Mouse (Mus musculus) layer of hippocampus, adult 9-10 months (tissue): ENCODE measurements around the gene Abcb1b.
"Not testable (repeated sequence)": the region's sequence is repeated elsewhere in the genome, so short reads cannot be mapped to it uniquely, and the experiment has no call there.

Experiments used
- DNase-seq: peaks from one replicate; pipeline ENCODE4 v3.0.0; 2022; ENCODE audit warnings: low spot score

The Abcb1b gene

GRCm38 (mm10) chr5:8863580-8864337 lies 65.8 kb downstream of the Abcb1b start:
- no peak for DNase-seq

- not testable (repeated sequence) for DNase-seq
Measured at GRCm38 (mm10) chr5:8865630-8866029, 67.7 kb downstream of the Abcb1b start.

GRCm38 (mm10) chr5:8866366-8866765 lies 68.4 kb downstream of the Abcb1b start:
- no peak for DNase-seq

DNA sequence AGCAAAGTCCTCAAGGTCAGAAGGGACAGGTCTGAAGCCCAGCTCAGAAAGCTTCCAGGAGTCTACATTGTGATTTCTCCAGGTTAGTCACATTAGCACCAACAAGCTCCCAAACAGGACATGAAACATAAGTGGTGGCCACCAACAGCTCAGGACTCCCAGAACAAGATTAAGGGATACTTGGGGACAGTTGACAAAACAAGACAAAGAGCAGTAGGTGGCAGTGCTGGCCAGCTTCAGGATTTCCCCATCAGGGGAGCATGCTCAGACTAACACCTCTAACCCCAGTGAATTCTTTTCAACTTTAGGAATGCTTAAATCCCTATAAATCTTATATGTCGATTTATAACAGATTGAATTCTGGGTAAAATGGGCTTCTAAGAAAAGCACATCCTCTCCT lies 70.1 kb downstream of the Abcb1b start:
- DNase-seq: no peak

DNA sequence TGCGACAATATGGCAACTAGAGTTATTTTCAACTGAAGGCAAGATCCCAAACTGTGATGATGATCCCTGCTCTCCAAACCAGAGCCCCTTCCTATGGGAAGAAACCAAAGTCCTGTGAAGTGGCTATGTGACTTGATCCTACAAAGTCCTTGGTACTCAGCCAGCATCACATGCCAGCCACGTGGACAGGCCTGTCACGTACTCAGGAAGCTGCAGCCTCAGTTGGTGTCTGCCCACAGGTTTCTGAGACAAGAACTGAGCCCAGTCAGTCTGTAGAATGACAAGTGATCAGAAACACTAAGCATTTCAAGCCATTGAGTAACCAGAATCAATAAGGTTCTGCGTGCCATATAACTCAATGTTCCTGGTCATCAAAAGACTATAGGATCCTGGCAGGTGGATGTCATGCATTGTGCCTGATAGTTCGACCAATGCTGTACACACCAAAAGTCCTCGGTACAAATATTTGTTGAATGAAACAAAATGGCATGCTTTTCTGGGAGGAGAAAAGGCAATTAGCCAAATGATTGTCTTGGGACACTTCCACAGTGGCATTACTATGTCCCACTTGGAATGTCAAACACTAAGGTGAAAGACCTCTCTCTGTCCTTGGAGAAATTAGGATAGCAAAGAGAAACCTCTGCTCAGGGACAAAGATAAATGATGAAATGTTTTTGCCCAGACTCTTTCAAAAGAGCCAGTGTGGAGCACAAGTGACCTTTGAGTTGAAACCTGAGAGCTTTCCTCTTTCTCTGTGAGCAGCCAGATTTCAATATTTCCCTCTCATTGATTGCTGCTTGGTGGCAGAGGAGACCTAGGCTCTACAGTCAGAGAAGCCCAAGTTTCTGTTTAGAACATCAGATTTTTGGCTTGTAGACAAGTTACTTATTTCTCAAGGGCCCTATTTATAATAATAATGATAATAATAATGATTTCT lies 75.3 kb downstream of the Abcb1b start:
- no peak for DNase-seq

DNA sequence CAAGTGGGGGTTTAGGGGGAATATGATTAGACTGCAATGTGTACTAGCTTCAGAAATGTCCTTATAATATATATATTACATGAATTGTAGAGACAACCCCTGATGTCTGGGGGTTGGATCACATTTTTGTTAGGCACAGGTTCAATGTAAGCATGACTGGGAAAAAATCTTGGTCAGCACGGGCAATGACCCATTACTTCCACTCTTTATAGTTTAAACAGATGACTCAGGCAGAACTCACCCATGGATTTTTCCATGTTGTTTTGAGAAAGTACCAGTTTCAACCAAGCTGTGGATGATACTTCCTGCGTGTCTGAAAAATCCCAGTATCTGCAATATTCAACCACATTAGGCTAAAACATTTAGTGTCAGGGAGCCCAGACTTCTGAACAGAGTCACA lies 79.1 kb downstream of the Abcb1b start:
- DNase-seq: no peak

DNA sequence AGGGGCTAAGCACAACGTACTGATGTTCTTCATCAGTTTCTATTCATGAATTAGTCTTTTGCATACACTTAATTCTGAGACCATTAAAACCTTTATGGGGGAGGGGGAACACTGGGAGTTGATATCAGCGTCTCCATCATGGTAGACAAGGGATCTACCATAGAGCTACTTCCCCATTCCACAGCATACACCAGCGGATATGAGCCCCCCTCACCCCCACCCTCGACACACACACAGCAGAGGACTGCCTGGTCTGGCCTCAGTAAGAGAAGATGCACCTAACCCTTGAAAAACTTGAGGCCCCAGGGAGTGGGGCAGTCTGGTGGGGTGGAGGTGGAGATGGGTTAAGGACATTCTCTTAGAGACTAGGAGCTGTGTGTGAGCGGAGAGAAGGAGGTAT lies 79.9 kb downstream of the Abcb1b start:
- no peak for DNase-seq

DNA sequence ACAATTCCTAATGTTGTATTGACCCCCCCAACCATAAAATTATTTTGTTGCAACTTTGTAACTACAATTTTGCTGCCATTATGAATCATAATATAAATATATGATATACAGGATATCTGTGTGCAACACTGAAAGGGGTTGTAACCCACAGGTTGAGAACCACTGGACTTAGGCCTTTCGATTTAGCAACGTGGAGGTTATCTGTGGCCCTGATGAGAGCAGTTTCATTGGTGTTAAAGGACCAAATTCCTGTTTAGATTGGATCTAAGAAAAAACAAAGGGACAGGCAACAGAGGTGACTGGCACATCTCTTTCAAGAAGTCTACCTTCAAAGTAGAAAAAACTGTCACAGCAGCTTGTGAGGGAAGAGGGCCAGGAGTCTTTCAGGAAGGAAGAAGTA lies 87.9 kb downstream of the Abcb1b start:
- DNase-seq: no peak

- DNase-seq: peak; percentile 32
Measured at GRCm38 (mm10) chr5:8893300-8894103, 95.6 kb downstream of the Abcb1b start, which contains the start of gene Abcb4. Gene Abcb4 (plus strand): TSS chr5:8893717.

DNA sequence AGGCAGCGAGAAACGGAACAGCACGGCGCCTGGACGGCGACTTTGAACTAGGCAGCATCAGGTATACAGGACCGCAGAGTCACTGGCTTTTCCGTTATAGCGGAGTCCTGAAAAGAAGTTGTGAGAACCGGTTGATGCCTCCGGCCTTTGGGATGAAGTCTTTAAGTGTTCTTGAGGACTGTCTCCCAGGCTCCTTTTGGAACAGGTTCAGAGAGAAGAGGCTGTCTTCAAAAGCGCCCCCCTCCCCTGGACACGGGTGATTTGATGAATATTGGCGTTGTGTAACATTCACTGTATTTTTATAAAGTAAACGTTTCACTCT lies 96.1 kb downstream of the Abcb1b start:
- no peak for DNase-seq

DNA sequence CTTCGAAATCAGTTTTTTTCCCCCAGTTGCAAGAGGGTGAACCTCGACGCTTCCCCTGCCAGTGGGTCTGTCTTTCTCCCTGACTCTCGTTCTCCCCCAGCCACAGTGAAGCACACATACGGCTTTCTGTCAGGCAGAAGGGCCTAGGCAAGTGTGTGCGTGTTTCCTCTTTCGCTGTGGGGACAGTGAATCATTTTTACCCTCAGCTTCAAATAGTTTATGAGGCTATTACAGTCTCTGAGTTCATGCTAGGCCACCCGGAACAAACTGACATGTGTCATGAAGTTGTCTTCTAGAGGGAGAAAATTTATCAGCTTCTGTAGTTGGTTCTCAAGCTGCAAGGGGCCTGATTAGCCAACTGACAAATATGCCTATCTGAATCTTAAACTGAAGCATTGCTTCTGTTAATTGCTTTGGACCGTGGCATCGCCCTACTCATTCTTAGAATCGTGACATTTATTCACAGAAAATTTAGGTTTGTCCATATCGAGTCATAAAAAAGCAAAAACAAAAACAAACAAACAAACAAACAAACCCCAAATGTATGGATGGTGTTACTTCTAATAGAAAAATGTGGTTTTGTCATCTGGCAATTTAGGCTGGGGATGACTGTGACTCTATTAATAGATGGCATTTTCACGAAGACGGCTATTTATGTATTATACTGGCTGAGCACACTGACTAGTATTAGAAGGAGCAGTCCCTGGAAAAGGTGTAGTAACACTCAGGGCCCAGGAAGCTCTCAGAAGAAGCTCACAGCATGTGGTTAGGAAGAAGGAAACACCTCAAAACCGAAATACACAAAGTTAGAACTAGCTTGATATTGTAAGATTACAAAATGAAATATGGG lies 96.9 kb downstream of the Abcb1b start:
- DNase-seq: no peak

DNA sequence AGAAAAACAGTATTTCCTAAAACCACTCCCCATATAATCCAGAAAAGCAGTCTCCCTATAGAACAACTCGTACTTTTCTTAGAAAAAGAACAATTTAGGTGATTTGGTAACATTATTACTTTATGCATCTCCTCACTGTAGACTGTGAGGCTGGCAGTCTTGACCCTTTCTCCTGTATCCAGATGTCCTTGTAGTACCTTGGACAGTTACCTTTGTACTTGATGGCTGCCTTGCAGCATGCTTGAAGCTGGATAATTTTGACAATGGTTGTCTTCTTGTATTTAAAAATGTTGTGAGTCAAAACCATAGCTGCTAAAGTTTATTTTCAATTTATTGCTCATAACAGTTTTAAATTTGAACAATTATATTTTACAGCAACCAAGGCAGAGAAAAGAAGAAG lies 98.3 kb downstream of the Abcb1b start:
- no peak for DNase-seq

DNA sequence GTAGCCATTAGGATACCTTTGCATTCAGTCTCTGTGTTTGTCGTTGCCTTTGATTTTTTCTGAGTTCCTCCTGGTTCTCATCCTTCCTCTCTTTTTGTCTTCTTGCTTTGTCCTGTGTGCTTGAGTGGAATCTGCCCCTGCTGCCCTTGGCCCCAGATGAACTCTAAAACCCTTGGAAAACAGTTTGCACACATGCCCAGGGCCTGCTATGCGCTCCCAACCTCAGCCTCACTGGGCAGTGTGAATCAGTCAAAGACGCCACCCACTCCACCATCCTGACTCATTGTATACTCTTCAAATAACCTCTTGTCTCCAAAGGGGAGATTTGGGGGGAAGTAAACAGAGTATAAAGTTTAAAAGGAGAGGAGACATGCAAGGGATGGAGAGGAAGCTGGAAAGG lies 100.3 kb downstream of the Abcb1b start:
- DNase-seq: no peak

DNA sequence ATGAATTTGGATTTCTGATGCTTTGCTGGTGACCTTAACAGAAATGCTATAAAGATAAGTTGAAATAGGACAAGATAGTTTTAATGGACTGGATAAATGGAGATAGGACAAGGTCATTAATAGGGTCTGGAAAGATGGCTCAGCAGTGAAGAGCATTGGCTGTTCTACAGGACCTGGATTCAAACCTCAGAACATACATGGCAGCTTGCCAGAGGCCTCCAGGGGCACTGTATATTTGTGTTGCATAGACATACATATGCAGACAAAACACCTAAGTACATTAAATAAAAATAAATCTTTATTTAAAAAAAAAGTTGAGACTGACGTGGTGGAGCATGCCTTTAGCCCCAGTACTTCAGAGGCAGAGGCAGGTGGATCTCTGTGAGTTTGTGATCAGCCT lies 103.1 kb downstream of the Abcb1b start:
- no peak for DNase-seq

GRCm38 (mm10) chr5:8902141-8902817 lies 104.3 kb downstream of the Abcb1b start:
- DNase-seq: no peak

DNA sequence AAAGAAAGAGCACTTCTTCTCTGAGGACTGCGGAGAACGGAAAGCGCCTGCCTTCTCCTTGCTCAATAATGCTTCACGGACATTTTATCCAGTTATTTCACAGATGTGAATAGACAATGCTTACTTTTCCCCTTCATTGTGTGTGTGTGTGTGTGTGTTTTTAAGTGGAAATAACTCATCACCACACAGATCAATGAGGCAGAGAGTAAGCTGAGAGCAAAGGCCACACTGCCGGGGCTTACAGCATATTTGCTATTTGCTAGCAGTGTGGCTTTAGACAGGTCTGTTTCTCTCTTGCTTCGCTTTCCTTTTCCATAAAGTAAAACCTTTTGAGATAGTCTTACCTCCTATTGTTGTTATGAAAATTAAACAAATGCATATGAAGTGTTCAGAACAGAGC lies 106.6 kb downstream of the Abcb1b start:
- DNase-seq: no peak

DNA sequence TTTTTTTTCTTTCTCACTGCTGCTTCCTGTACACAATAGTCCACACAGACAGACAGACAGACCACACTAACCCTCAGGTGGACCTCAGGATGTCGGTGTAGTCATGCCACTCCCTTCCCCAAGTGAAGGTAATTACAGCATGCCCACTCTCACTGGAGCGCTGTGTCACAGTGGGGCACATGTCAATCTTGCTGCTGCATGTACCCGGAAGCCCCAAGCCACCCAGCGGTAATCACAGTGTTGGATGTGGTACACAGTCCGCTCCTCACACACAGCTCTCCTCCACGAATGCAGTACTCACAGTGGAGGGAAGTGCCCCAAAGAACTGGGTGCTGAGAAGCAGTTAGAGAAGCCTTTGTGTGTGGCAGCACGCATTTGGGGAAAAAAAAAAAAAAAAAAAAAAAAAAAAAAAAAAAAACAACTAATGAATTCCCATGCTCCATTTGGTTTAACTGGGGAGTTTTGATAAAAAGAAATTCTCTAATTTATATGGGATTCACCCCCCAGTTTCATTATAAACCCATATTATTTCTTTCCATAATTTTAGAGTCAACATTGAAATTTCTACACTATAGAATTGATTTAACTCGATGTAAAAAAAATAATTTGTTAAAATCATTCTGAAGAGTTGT lies 113.7 kb downstream of the Abcb1b start:
- DNase-seq: no peak
